Mouse (Mus musculus) c-Kit-positive CD71-negative TER-119-negative erythroid progenitor cells, embryonic 14.5 days (primary cell): Measurements from ENCODE around the gene Rrp7a.

Experiments used
- DNase-seq: peaks from one replicate; pipeline ENCODE4 v3.0.0-alpha.2; 2013; ENCODE audit warnings: low read depth

The Rrp7a gene

GRCm38 (mm10) chr15:83122566-83123145 lies at the start of gene Rrp7a:
TSS of gene Rrp7a (minus strand) at chr15:83122801.
- DNase-seq = peak; percentile 63

GRCm38 (mm10) chr15:83171712-83172481 lies 49.3 kb upstream of the Rrp7a start:
- peak; percentile 97 for DNase-seq

GRCm38 (mm10) chr15:83170956-83171659 lies 48.5 kb upstream of the Rrp7a start:
- DNase-seq = no peak

GRCm38 (mm10) chr15:83169772-83170722 lies 47.4 kb upstream of the Rrp7a start:
- peak; percentile 48 for DNase-seq

GRCm38 (mm10) chr15:83168875-83169771 lies 46.5 kb upstream of the Rrp7a start:
- DNase-seq = no peak

- DNase-seq = no peak
Measured at GRCm38 (mm10) chr15:83168311-83168710, 45.7 kb upstream of the Rrp7a start.

- no peak for DNase-seq
Measured at GRCm38 (mm10) chr15:83167550-83168065, 45.0 kb upstream of the Rrp7a start.

- no peak for DNase-seq
Measured at GRCm38 (mm10) chr15:83167126-83167525, 44.5 kb upstream of the Rrp7a start.

- no peak for DNase-seq
Measured at GRCm38 (mm10) chr15:83166642-83167041, 44.0 kb upstream of the Rrp7a start.

- DNase-seq = no peak
Measured at GRCm38 (mm10) chr15:83165526-83166315, 43.1 kb upstream of the Rrp7a start.

- DNase-seq = peak; percentile 30
Measured at GRCm38 (mm10) chr15:83164971-83165471, 42.4 kb upstream of the Rrp7a start.

- DNase-seq = no peak
Measured at GRCm38 (mm10) chr15:83162818-83163485, 40.4 kb upstream of the Rrp7a start.

GRCm38 (mm10) chr15:83162001-83162400 lies 39.4 kb upstream of the Rrp7a start:
- no peak for DNase-seq

GRCm38 (mm10) chr15:83161062-83161748 lies 38.6 kb upstream of the Rrp7a start:
- DNase-seq = no peak

- DNase-seq = no peak
Measured at GRCm38 (mm10) chr15:83160561-83160960, 38.0 kb upstream of the Rrp7a start.

GRCm38 (mm10) chr15:83159823-83160222 lies 37.2 kb upstream of the Rrp7a start:
- no peak for DNase-seq

- DNase-seq = no peak
Measured at GRCm38 (mm10) chr15:83158587-83159160, 36.1 kb upstream of the Rrp7a start.

- no peak for DNase-seq
Measured at GRCm38 (mm10) chr15:83157667-83158064, 35.1 kb upstream of the Rrp7a start.
